Mouse (Mus musculus) heart, embryonic 13.5 days (tissue): Measurements from ENCODE around the gene Ift43. TPM values are rescaled to one million over a fixed set of nuclear protein-coding genes. Genes with fewer than 3 reads are reported as not detected.

Experiments
- ATAC-seq: fragments of 200-750 bp; cut with Nextera tagmentation; 2 replicates; pipeline ENCODE4 v1.8.0; 2017; ENCODE audit warnings: moderate TSS enrichment; ENCODE audit not compliant: insufficient number of reproducible peaks, low FRiP score, low TSS enrichment; ENCODE audit errors: extremely low read depth
- H3K27ac ChIP-seq: fragments of 300-500 bp; sonication (generic); replicated peaks from 2 replicates; pipeline ENCODE4 v1.5.1; 2015; ENCODE audit warnings: moderate library complexity, mild to moderate bottlenecking, inconsistent platforms
- H3K27me3 ChIP-seq: fragments of 300-500 bp; sonication (generic); replicated peaks from 2 replicates; pipeline ENCODE4 v1.6.1; 2015; ENCODE audit warnings: mild to moderate bottlenecking, inconsistent platforms
- H3K36me3 ChIP-seq: fragments of 300-500 bp; sonication (generic); 2 replicates; pipeline ENCODE4 v1.6.1; 2015; ENCODE audit warnings: mild to moderate bottlenecking, inconsistent platforms
- H3K4me1 ChIP-seq: fragments of 300-500 bp; sonication (generic); 2 replicates; pipeline ENCODE4 v1.6.1; 2015; ENCODE audit warnings: inconsistent platforms
- H3K4me2 ChIP-seq: fragments of 300-500 bp; sonication (generic); 2 replicates; pipeline ENCODE4 v1.6.1; 2015; ENCODE audit warnings: inconsistent platforms, mild to moderate bottlenecking, moderate library complexity
- H3K4me3 ChIP-seq: fragments of 300-500 bp; sonication (generic); 2 replicates; pipeline ENCODE4 v1.5.1; 2015; ENCODE audit warnings: moderate library complexity, mild to moderate bottlenecking, inconsistent platforms
- H3K9ac ChIP-seq: fragments of 300-500 bp; sonication (generic); 2 replicates; pipeline ENCODE4 v1.6.1; 2015; ENCODE audit warnings: inconsistent platforms, mild to moderate bottlenecking, moderate library complexity
- H3K9me3 ChIP-seq: fragments of 300-500 bp; sonication (generic); 2 replicates; pipeline ENCODE4 v1.6.1; 2016; ENCODE audit warnings: inconsistent platforms
- WGBS: fragments of 180-500 bp; shearing (Covaris S2); methylation state at CpG from one replicate; pipeline ENCODE4 v1.1.7; 2015; ENCODE audit warnings: mixed read lengths; 5-methylcytosine and 5-hydroxymethylcytosine counted together
- polyA plus RNA-seq: library from polyadenylated mRNA; unstranded; fragments of >200 nt; fragmentation: Nextera tagmentation; extraction: Ambion mirVana; gene quantifications from 2 replicates; pipeline ENCODE4 v1.2.1, GENCODE M21; 2015

Ift43 gene
- polyA plus RNA-seq, 1 experiment from 2014 or later = 108 TPM

DNA sequence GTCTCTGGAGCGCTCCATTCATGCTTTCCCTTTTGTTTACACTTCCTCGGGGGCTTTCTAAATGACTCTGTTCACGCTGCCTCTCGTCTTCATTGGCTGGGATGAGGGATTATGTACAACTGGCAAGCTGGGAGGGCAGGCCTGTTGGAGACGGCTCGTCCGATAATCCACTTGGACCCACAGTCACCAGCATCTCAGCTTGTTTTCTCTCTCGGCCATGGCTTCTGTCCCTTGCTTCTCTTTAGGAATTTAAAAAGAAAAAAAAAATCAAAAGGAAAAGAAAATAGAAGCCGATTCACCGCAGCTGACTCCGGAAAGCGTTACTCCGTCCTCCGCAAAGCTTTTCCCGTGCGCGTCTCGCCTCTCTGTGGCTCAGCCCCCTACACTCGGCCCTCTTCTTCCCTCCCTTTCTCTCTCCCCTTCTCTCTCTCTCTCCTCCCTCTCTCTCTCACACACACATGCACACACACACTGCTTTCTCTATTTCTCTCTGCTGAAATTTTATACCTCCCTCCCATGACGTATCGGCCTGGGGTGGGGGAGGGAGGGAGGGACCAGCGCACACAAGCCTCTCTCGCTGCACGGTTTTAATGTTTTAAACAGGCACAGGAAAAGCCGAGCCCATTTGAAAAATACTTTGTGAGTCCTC, 3.7 kb upstream of the Ift43 start, which contains the start of gene Tgfb3:
TSS of gene Tgfb3 (minus strand) at position 489 of the 649 bp plus-strand sequence.
- H3K9me3 ChIP-seq = no peaks in the 10 kb centered on the region
- peaks cover 9% of the 10 kb centered on the region; the same call in 1 of the 2 replicates for H3K36me3 ChIP-seq
- H3K4me2 ChIP-seq = peak within 1 kb of the TSS; percentile 84
- peaks cover 58% of the 10 kb centered on the region for H3K4me1 ChIP-seq
- ATAC-seq = peak; percentile 42; the same call in 1 of the 2 replicates
- peak within 1 kb of the TSS; percentile 94 for H3K27ac ChIP-seq
- H3K4me3 ChIP-seq = peak within 1 kb of the TSS; percentile 69
- H3K9ac ChIP-seq = peak within 1 kb of the TSS; percentile 91
- peaks cover 11% of the 10 kb centered on the region for H3K27me3 ChIP-seq
- WGBS = under 1% methylated on average over 25 of the region's 25 CpGs

DNA sequence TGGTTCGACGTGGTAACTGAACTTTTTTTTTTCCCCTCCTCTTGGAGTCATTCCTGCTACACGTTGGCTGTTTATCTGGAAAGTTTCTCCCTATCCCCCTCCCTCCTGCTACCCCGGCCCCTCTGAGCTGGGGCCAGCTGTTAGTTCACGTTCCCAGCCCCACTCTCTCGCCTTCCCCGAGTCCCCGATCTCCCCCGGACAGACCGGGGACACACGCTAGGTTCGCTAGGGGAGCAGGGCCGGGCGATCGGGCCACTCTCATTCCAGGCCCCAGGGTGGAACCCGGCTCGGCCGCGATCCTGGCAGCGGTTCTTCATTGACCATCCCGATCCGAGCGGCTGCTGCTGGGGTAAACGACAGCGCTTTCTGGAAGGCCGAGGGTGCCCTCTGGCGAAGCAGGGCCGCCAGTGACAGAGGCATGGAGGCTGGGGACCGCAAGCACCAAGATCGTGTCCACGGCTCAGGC, 3.1 kb upstream of the Ift43 start:
- H3K4me1 ChIP-seq = peaks cover 53% of the 10 kb centered on the region
- peaks cover 9% of the 10 kb centered on the region; the same call in 1 of the 2 replicates for H3K36me3 ChIP-seq
- peak overlapping the region; percentile 84 for H3K4me2 ChIP-seq
- peak overlapping the region; percentile 91 for H3K9ac ChIP-seq
- H3K27me3 ChIP-seq = peaks cover 11% of the 10 kb centered on the region
- ATAC-seq = peak; percentile 52
- H3K9me3 ChIP-seq = no peaks in the 10 kb centered on the region
- H3K27ac ChIP-seq = peak overlapping the region; percentile 94
- peak overlapping the region; percentile 69 for H3K4me3 ChIP-seq
- whole genome bisulfite sequencing = under 1% methylated on average over 31 of the region's 31 CpGs

DNA sequence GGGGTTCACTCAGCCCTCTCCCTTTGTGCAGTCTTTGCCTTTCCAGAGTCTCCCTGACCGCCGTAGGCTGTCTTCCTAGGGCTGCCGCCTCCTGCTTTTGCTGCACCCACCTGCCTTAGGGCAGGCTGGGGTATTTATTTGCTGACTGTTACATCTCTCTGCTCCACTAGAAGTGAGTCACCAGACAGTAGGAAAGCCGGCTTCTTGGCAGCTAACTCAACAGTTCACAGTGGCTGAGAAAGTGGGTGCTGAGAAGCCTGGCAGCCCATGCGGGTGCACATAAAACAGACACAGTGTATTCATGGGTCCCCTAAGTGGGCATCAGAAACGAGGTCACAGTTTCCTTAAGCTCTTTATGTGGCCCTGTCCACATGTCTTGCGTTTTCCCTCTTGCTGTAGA, 3.5 kb downstream of the Ift43 start:
- H3K4me2 ChIP-seq = no peak overlapping the region
- peaks cover 2% of the 10 kb centered on the region for H3K27me3 ChIP-seq
- peaks cover 38% of the 10 kb centered on the region for H3K36me3 ChIP-seq
- H3K27ac ChIP-seq = peak overlapping the region; percentile 68
- peak overlapping the region; percentile 40 for H3K9ac ChIP-seq
- no peak for ATAC-seq
- H3K4me1 ChIP-seq = peaks cover 40% of the 10 kb centered on the region
- H3K9me3 ChIP-seq = no peaks in the 10 kb centered on the region
- WGBS = 82% methylated on average over 7 of the region's 7 CpGs
- H3K4me3 ChIP-seq = no peak overlapping the region

DNA sequence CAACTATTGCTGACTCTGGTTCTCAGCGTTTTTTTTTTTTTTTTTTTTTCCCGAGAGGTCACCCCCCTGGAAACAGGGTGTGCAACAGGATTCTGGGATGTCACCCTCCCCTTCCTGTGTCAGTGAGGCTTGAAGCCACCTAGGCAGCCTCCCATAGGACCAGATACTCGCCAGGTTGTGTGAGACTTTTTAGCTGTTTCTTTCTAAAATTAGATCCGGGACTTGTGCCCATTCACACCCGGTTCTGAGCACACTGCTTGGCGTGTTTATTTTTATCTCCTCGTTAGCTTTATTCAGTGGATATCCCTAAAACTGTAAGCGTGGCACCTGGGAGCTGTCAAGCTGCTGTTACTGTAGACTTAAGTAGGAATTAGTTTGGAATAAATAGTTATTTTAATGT, 4.2 kb downstream of the Ift43 start:
- WGBS = 47% methylated on average over 8 of the region's 8 CpGs
- no peak overlapping the region for H3K4me3 ChIP-seq
- peak overlapping the region; percentile 68 for H3K27ac ChIP-seq
- no peak for ATAC-seq
- peaks cover 46% of the 10 kb centered on the region for H3K4me1 ChIP-seq
- H3K9ac ChIP-seq = peak overlapping the region; percentile 47
- no peak overlapping the region for H3K4me2 ChIP-seq
- H3K36me3 ChIP-seq = peaks cover 38% of the 10 kb centered on the region
- no peaks in the 10 kb centered on the region for H3K9me3 ChIP-seq
- no peaks in the 10 kb centered on the region for H3K27me3 ChIP-seq

DNA sequence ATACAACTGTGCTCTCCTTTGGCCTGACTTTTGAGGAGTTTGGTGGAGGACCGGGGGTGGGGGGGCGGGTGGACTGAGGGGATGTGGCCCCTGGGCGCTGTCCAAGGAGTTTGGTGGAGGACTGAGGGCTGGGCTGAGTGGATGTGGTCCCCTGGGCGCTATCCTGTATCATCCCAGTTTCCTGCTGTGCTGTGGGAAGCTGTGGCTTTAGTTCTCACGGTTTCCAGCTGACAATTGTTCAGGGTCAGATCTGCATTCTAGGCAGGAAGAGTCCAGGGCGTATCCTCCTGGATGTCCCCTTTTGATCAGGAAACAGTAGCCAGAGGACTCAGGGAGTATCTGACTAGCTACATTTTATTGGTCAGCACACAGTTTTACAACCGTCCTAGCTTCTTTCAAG, 5.7 kb downstream of the Ift43 start:
- Histone ChIP-seq H3K4me3 (no peak overlapping the region), H3K27ac (peak overlapping the region; percentile 68), H3K27me3 (no peaks in the 10 kb centered on the region), H3K4me2 (no peak overlapping the region), H3K9ac (no peak overlapping the region), H3K4me1 (peaks cover 51% of the 10 kb centered on the region), H3K36me3 (peaks cover 38% of the 10 kb centered on the region), H3K9me3 (no peaks in the 10 kb centered on the region)
- ATAC-seq = no peak
- 47% methylated on average over 7 of the region's 7 CpGs for WGBS

DNA sequence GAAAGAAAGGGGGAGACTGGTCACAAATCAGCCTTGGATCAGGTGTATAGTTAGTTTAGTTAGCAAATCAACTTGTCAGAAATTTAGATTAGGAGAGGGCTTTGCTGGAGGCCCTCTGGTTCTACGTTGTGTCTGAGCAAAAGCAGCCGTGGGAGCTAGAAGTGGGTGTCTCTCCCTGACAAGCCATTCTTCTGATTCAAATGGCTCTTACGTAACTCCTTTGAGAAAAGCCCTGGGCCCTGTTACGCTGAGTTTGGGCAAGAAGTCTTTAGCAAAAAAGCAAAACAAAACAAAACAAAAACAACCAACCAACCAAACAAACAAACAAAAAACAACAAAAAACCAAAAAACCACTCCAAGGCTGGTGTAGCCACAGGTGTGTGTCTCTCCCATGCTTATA, 8.4 kb downstream of the Ift43 start:
- peaks cover 45% of the 10 kb centered on the region for H3K36me3 ChIP-seq
- no peaks in the 10 kb centered on the region for H3K27me3 ChIP-seq
- H3K9ac ChIP-seq = no peak overlapping the region
- H3K4me3 ChIP-seq = no peak overlapping the region
- 55% methylated on average over 4 of the region's 4 CpGs for WGBS
- H3K4me1 ChIP-seq = peaks cover 40% of the 10 kb centered on the region
- H3K9me3 ChIP-seq = no peaks in the 10 kb centered on the region
- H3K4me2 ChIP-seq = no peak overlapping the region
- peak overlapping the region; percentile 80 for H3K27ac ChIP-seq
- ATAC-seq = no peak

DNA sequence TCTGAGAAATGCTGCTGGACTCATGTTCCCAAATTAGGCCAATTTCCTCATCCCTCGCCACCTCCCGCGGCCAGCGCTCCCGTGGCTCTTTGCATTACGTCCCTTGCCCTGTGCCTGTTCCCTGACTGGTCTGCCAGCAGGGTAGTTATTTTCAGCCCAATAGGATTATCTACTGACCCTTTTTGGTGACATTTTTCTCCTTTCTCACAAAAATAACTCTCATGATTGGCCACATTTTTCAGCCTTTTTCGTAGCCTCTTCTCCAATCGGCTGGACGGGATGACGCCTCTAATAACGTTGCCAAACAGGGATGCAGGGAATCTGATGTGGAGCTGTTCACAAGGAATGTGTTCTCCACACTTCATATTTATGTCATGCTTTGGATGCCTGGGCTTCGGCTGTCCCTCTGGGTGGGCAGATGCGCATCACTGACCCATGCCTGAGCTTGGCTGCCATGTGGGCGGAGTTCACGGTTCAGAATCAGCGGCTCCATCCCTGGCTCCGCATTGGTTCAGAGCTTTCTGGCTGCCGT, 9.3 kb downstream of the Ift43 start:
- peak overlapping the region; percentile 60 for H3K9ac ChIP-seq
- ATAC-seq = peak; percentile 31; the same call in 1 of the 2 replicates
- WGBS = 27% methylated on average over 18 of the region's 18 CpGs

DNA sequence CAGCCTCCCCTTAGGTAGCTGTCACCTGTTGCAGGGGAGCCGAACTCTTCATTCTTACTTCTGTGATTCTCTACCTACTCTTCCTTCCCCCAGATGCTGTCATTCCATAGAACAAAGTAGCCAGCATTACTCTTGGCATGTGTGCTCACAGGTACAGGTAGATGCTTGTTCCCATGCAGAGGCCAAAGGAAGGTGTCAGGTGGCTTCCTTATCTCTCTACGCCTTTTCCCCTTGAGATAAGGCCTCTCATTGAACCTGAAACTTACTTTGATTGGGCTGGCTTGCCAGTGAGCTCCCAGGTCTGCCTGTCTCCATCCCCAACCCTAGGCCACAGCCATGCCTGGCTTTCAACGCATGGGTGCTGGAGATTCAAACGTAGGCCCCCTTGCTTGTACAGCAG, 11.7 kb downstream of the Ift43 start:
- H3K9me3 ChIP-seq = no peaks in the 10 kb centered on the region
- 68% methylated on average over 4 of the region's 4 CpGs for WGBS

More for the DNA sequence above, 9.3 kb downstream of the Ift43 start:
- Histone ChIP-seq H3K36me3 (peaks cover 42% of the 10 kb centered on the region), H3K4me1 (peaks cover 31% of the 10 kb centered on the region), H3K4me2 (peak overlapping the region; percentile 55), H3K27me3 (no peaks in the 10 kb centered on the region), H3K9me3 (no peaks in the 10 kb centered on the region), H3K4me3 (peak overlapping the region; percentile 15; the same call in 1 of the 2 replicates), H3K27ac (peak overlapping the region; percentile 80)

DNA sequence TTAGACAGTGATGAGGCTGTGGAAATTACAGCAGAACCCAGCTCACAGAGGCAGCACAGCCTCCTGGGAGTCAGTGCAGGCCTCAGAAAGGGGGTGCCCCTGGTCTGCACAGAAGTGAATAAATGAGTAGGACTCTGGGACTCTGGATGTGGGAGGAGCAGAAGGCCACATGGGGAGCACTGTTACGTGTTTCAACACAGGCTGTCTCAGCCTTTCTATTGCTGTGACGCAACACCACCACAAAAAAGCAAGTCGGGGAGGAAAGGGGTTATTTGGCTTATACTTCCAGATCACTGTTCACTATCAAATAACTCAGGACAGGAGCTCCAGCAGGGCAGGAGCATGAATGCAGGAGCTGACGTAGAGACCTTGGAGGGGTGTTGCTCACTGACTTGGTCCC, 13.5 kb downstream of the Ift43 start:
- Histone ChIP-seq H3K27me3 (no peaks in the 10 kb centered on the region), H3K36me3 (peaks cover 31% of the 10 kb centered on the region), H3K4me3 (no peak overlapping the region), H3K4me2 (no peak overlapping the region), H3K4me1 (peaks cover 40% of the 10 kb centered on the region), H3K9ac (no peak overlapping the region), H3K27ac (no peak overlapping the region), H3K9me3 (no peaks in the 10 kb centered on the region)
- WGBS = 88% methylated on average over 4 of the region's 4 CpGs
- ATAC-seq = no peak

More for the DNA sequence above, 11.7 kb downstream of the Ift43 start:
- no peak overlapping the region for H3K4me2 ChIP-seq
- H3K27me3 ChIP-seq = no peaks in the 10 kb centered on the region
- no peak overlapping the region for H3K9ac ChIP-seq
- peaks cover 36% of the 10 kb centered on the region for H3K36me3 ChIP-seq
- peaks cover 36% of the 10 kb centered on the region for H3K4me1 ChIP-seq
- H3K27ac ChIP-seq = no peak overlapping the region
- H3K4me3 ChIP-seq = no peak overlapping the region
- no peak for ATAC-seq

DNA sequence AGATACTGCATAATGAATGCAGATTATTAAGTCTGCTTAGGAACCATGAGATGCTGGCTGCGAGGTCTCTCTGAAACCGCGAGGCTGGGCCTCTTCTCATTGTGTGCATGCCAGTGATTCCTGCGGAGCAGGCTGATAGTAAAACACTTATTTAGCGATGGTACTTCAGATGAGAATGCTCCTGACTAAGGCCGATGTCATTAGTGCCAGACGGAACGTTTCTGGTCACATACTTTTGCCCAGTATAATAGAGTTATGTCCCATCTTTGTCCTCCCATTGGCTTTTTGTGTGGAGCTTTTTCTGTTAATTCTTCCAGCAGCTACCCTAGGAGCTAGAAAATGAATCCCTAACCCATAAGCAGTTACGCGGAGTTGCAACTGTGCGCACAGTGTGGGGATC, 15.4 kb downstream of the Ift43 start:
- H3K4me1 ChIP-seq = peaks cover 42% of the 10 kb centered on the region
- no peak overlapping the region for H3K4me3 ChIP-seq
- peak overlapping the region; percentile 26 for H3K4me2 ChIP-seq
- H3K9ac ChIP-seq = peak overlapping the region; percentile 2; the same call in 1 of the 2 replicates
- H3K9me3 ChIP-seq = no peaks in the 10 kb centered on the region
- H3K36me3 ChIP-seq = peaks cover 35% of the 10 kb centered on the region
- no peaks in the 10 kb centered on the region for H3K27me3 ChIP-seq
- WGBS = 48% methylated on average over 11 of the region's 11 CpGs
- ATAC-seq = no peak
- H3K27ac ChIP-seq = peak overlapping the region; percentile 65

DNA sequence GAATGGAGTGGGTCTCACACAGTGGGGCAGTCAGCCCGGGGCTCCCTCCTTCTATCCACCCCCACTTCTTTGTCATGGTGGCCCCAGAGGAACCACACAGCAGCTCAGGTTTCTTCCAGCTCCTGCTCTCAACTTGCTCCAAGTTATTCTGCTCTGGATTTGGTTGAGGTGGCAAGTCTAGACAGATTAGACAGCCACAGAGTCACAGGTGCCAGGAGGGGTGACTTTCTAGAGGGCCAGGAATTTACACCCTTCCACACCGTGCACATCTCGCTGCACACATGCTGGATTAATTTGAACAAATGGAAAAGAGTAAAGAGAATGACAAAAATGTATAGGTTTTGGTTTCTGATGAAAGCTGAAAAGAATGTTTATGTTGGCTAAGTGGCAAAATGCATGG, 18.4 kb downstream of the Ift43 start:
- H3K36me3 ChIP-seq = peaks cover 20% of the 10 kb centered on the region
- H3K4me1 ChIP-seq = peaks cover 72% of the 10 kb centered on the region
- no peaks in the 10 kb centered on the region for H3K27me3 ChIP-seq
- H3K9ac ChIP-seq = peak overlapping the region; percentile 54; the same call in 1 of the 2 replicates
- H3K4me2 ChIP-seq = no peak overlapping the region
- no peak overlapping the region for H3K4me3 ChIP-seq
- H3K9me3 ChIP-seq = no peaks in the 10 kb centered on the region
- no peak for ATAC-seq
- H3K27ac ChIP-seq = peak overlapping the region; percentile 67
- WGBS = 66% methylated on average over 3 of the region's 3 CpGs
